Mouse (Mus musculus) neural tube, embryonic 11.5 days (tissue): ENCODE measurements at regions not wholly inside any gene's neighbourhood (a gene's known extent, or its start where the extent isn't known, plus 50 kb on each side); places are given as distances from the start of the nearest gene placed in this dataset.
A peak's percentile ranks its signal among the peaks of the same experiment; 100 is the strongest.

Source experiments
- ATAC-seq: fragments of 200-750 bp; cut with Nextera tagmentation; 2 replicates; pipeline ENCODE4 v1.8.0; 2017; ENCODE audit warnings: moderate number of reproducible peaks, mild to moderate bottlenecking, moderate TSS enrichment, moderate library complexity; ENCODE audit not compliant: insufficient read depth, low FRiP score, low TSS enrichment
- DNase-seq: peaks from one replicate; pipeline ENCODE4 v3.0.0-alpha.2; 2015; ENCODE audit warnings: low spot score
- H3K27ac ChIP-seq: fragments of 300-500 bp; sonication (generic); 2 replicates; pipeline ENCODE4 v1.5.1; 2014; ENCODE audit warnings: low read depth, mild to moderate bottlenecking, low read length
- H3K27me3 ChIP-seq: fragments of 300-500 bp; sonication (generic); 2 replicates; pipeline ENCODE4 v1.6.1; 2014; ENCODE audit warnings: mild to moderate bottlenecking, low read length, mixed read lengths; ENCODE audit not compliant: control insufficient read depth, insufficient read depth
- H3K36me3 ChIP-seq: fragments of 300-500 bp; sonication (generic); 2 replicates; pipeline ENCODE4 v1.6.1; 2014; ENCODE audit warnings: mild to moderate bottlenecking, low read length, moderate library complexity, mixed read lengths; ENCODE audit not compliant: control insufficient read depth, insufficient read depth
- H3K4me1 ChIP-seq: fragments of 300-500 bp; sonication (generic); 2 replicates; pipeline ENCODE4 v1.6.1; 2014; ENCODE audit warnings: low read length, mixed read lengths; ENCODE audit not compliant: control insufficient read depth, insufficient read depth
- H3K4me2 ChIP-seq: fragments of 300-500 bp; sonication (generic); 2 replicates; pipeline ENCODE4 v1.6.1; 2014; ENCODE audit warnings: low read depth, mild to moderate bottlenecking, moderate library complexity
- H3K4me3 ChIP-seq: fragments of 300-500 bp; sonication (generic); 2 replicates; pipeline ENCODE4 v1.5.1; 2014; ENCODE audit warnings: low read depth, low read length
- H3K9ac ChIP-seq: fragments of 300-500 bp; sonication (generic); 2 replicates; pipeline ENCODE4 v1.6.1; 2014; ENCODE audit warnings: mild to moderate bottlenecking, low read length
- H3K9me3 ChIP-seq: fragments of 300-500 bp; sonication (generic); 2 replicates; pipeline ENCODE4 v1.6.1; 2016; ENCODE audit warnings: low read length; ENCODE audit not compliant: control insufficient read depth
- WGBS: fragments of 180-500 bp; shearing (Covaris S2); extraction: QIAGEN DNeasy Blood & Tissue Kit; methylation state at CpG from one replicate; pipeline ENCODE4 v1.1.7; 2014; 5-methylcytosine and 5-hydroxymethylcytosine counted together

- H3K36me3 ChIP-seq, result no peaks in the 10 kb centered on the region
- H3K27me3 ChIP-seq, result no peaks in the 10 kb centered on the region
- no peaks in the 10 kb centered on the region for H3K4me1 ChIP-seq
- H3K9ac ChIP-seq, result no peak overlapping the region
- no peak overlapping the region for H3K4me2 ChIP-seq
- H3K27ac ChIP-seq, result no peak overlapping the region
- peak; percentile 82 for ATAC-seq
- peak; percentile 28 for DNase-seq
- no peak overlapping the region for H3K4me3 ChIP-seq
- 37% methylated on average over 5 of the region's 5 CpGs for WGBS
- H3K9me3 ChIP-seq, result no peaks in the 10 kb centered on the region
Measured at GRCm38 (mm10) chr5:46756094-46756493, 898.7 kb upstream of the Lcorl start.

DNA sequence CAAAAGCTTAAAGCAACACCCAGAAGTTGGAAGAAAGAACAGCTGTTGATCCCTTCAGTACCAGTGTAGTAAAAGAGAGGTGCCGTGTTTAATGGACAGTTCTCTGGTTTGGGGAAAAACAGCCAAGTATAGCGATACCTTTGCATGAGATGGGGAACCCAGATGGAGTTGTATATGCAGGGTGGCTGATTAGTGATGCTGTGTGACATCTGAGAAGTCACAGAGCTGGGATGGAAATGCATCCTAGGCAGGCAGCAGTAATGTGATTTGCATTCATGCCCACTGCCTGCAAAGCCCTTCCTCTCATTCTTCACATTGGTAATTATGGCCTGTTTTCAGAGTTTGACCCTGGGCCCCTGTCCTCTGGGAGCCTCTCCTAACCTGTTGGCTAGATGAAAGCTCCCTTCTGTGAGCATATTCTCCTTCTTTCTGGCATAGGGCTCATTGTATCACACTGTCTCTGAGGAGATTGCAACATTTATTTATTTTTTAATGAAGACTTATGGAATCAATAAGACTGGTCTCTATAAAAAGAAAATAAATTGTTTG, 882.7 kb upstream of the Lcorl start:
- WGBS, result 57% methylated on average over 2 of the region's 2 CpGs
- Histone ChIP-seq H3K4me2 (no peak overlapping the region), H3K9ac (no peak overlapping the region), H3K27ac (no peak overlapping the region), H3K27me3 (no peaks in the 10 kb centered on the region), H3K4me1 (no peaks in the 10 kb centered on the region), H3K4me3 (no peak overlapping the region), H3K9me3 (no peaks in the 10 kb centered on the region), H3K36me3 (no peaks in the 10 kb centered on the region)
- ATAC-seq, result 0 out of 2 replicates have a peak, but pooled peaks have one; percentile 20
- no peak for DNase-seq

DNA sequence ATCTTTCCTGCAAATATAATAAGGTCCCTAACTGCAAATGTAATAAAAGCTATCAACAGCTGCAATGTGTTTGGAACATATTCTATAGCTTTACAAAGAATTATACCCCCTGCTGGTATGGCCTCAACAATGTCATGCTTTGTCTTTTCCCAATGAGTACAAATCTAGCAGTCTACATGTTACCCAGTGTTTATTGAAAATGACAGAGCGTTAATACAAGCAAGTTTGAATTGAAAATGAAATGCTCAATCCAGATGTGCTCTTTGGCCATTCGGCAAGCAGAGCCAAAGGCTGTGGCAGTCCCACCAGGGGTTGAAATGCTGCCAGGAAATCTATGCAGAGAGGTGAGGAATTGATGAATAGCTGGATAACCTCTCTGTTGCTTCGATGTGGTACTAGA, 875.1 kb upstream of the Lcorl start:
- Histone ChIP-seq H3K4me1 (no peaks in the 10 kb centered on the region), H3K9me3 (no peaks in the 10 kb centered on the region), H3K36me3 (no peaks in the 10 kb centered on the region), H3K4me3 (no peak overlapping the region), H3K9ac (no peak overlapping the region), H3K27me3 (no peaks in the 10 kb centered on the region), H3K4me2 (no peak overlapping the region), H3K27ac (no peak overlapping the region)
- DNase-seq, result no peak
- ATAC-seq, result no peak
- 88% methylated on average over 3 of the region's 3 CpGs for WGBS

- 85% methylated on average over 5 of the region's 5 CpGs for WGBS
- H3K4me1 ChIP-seq, result no peaks in the 10 kb centered on the region
- H3K4me2 ChIP-seq, result no peak overlapping the region
- ATAC-seq, result no peak
- H3K4me3 ChIP-seq, result no peak overlapping the region
- no peak overlapping the region for H3K9ac ChIP-seq
- DNase-seq, result no peak
- no peaks in the 10 kb centered on the region for H3K9me3 ChIP-seq
- no peaks in the 10 kb centered on the region for H3K27me3 ChIP-seq
- H3K36me3 ChIP-seq, result no peaks in the 10 kb centered on the region
- no peak overlapping the region for H3K27ac ChIP-seq
Measured at GRCm38 (mm10) chr5:46732025-46732424, 874.6 kb upstream of the Lcorl start.

- ATAC-seq (no peak), DNase-seq (no peak)
- 79% methylated on average over 3 of the region's 3 CpGs for WGBS
- Histone ChIP-seq H3K27me3 (no peaks in the 10 kb centered on the region), H3K4me3 (no peak overlapping the region), H3K4me1 (no peaks in the 10 kb centered on the region), H3K27ac (no peak overlapping the region), H3K36me3 (no peaks in the 10 kb centered on the region), H3K9me3 (no peaks in the 10 kb centered on the region), H3K9ac (no peak overlapping the region), H3K4me2 (no peak overlapping the region)
Measured at GRCm38 (mm10) chr5:46731297-46731696, 873.9 kb upstream of the Lcorl start.

- no peak overlapping the region for H3K4me2 ChIP-seq
- H3K27me3 ChIP-seq, result no peaks in the 10 kb centered on the region
- WGBS, result 75% methylated on average over 3 of the region's 3 CpGs
- no peak for DNase-seq
- no peaks in the 10 kb centered on the region for H3K36me3 ChIP-seq
- H3K4me3 ChIP-seq, result no peak overlapping the region
- H3K27ac ChIP-seq, result no peak overlapping the region
- ATAC-seq, result no peak
- no peaks in the 10 kb centered on the region for H3K9me3 ChIP-seq
- H3K4me1 ChIP-seq, result no peaks in the 10 kb centered on the region
- no peak overlapping the region for H3K9ac ChIP-seq
Measured at GRCm38 (mm10) chr5:46709596-46709995, 852.2 kb upstream of the Lcorl start.

GRCm38 (mm10) chr5:46707845-46708244, 850.4 kb upstream of the Lcorl start:
- 86% methylated on average over 1 of the region's 1 CpGs for whole genome bisulfite sequencing
- Histone ChIP-seq H3K27ac (no peak overlapping the region), H3K27me3 (no peaks in the 10 kb centered on the region), H3K4me3 (no peak overlapping the region), H3K4me1 (no peaks in the 10 kb centered on the region), H3K9ac (no peak overlapping the region), H3K36me3 (no peaks in the 10 kb centered on the region), H3K9me3 (no peaks in the 10 kb centered on the region), H3K4me2 (no peak overlapping the region)
- no peak for DNase-seq
- ATAC-seq, result no peak

DNA sequence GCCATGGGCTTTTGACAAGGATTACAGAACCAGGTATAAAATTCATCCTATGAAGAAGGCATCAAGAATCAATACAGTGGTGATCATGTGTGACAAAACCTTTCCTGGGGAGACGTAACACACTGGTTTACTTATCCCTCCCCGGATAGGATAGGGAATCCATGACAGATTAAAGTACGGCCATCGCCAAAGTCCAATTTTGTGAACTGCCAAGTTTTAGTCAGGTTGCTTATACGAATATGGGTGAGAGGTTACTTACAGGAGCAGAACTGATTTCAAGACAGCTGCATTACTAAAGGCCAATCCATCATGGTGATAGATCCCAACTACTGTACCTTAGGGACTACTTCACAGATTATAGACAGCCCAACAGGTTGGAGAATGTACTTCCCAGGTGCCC, 849.6 kb upstream of the Lcorl start:
- no peaks in the 10 kb centered on the region for H3K36me3 ChIP-seq
- no peak overlapping the region for H3K4me2 ChIP-seq
- no peaks in the 10 kb centered on the region for H3K9me3 ChIP-seq

DNA sequence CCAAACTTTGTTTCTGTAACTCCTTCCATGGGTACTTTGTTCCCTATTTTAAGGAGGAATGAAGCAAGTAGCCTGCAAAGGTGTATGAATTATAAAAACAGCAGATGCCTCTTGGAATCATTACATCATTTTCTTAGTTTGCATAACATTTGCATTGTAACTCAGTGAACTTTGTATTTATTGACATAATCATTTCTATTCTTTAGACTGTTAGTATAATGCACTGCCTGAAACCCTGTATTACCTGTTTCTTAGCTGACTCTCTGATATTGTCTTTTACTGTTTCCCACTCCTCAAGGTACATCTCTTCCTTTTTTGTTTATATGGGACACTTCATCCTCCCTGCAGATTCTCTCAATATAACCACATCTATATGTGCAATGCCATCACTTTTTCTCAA, 820.6 kb upstream of the Lcorl start:
- H3K9me3 ChIP-seq, result no peaks in the 10 kb centered on the region
- DNase-seq (no peak), ATAC-seq (no peak)
- H3K9ac ChIP-seq, result no peak overlapping the region
- H3K4me1 ChIP-seq, result no peaks in the 10 kb centered on the region
- no peaks in the 10 kb centered on the region for H3K27me3 ChIP-seq
- H3K27ac ChIP-seq, result no peak overlapping the region
- H3K4me2 ChIP-seq, result no peak overlapping the region
- no peaks in the 10 kb centered on the region for H3K36me3 ChIP-seq
- H3K4me3 ChIP-seq, result no peak overlapping the region

More for the DNA sequence above, 849.6 kb upstream of the Lcorl start:
- WGBS, result 94% methylated on average over 5 of the region's 5 CpGs
- Histone ChIP-seq H3K9ac (no peak overlapping the region), H3K4me1 (no peaks in the 10 kb centered on the region), H3K27me3 (no peaks in the 10 kb centered on the region), H3K4me3 (no peak overlapping the region), H3K27ac (no peak overlapping the region)
- DNase-seq (no peak), ATAC-seq (no peak)
